Mouse (Mus musculus): ENCODE measurements around the gene Kdelr3. TPM values are rescaled to one million over a fixed set of nuclear protein-coding genes. Genes with fewer than 3 reads are reported as not detected.

Gene Kdelr3
- total and polyA plus RNA-seq, 3 experiments, result 4.3 to 14.2 (median 4.8) TPM

- H3K79me2 ChIP-seq (replicated peaks; ENCODE audit: control insufficient read depth, insufficient read depth, low read length), result no peaks in the 10 kb centered on the region
- no peak overlapping the region for H3K27ac ChIP-seq
- H3K27me3 ChIP-seq (ENCODE audit: control insufficient read depth, insufficient read depth, low read length), result no peaks in the 10 kb centered on the region
- no peak overlapping the region for H3K4me3 ChIP-seq
- TF ChIP-seq CTCF (IDR thresholded peaks at IDR 0.05) (no peak), POLR2A (IDR thresholded peaks at IDR 0.05; ENCODE audit: insufficient read depth, low read depth, low read length) (no peak), EP300 (IDR thresholded peaks at IDR 0.05; ENCODE audit: insufficient read depth, low read depth, low read length) (no peak)
- intact Hi-C loops (cut with DNase I), result no loop called here
- WGBS, result 52% methylated on average over 3 of the region's 3 CpGs
- no peaks in the 10 kb centered on the region for H3K36me3 ChIP-seq (ENCODE audit: control insufficient read depth, insufficient read depth, low read length)
- H3K9ac ChIP-seq (ENCODE audit: low read depth, low read length), result no peak overlapping the region
- no peaks in the 10 kb centered on the region for H3K4me1 ChIP-seq (ENCODE audit: control insufficient read depth, insufficient read depth, low read length)
- no peak for DNase-seq
Measured at GRCm38 (mm10) chr15:79559649-79560048, 43.4 kb downstream of the Kdelr3 start.

- TF ChIP-seq CTCF (IDR thresholded peaks at IDR 0.05) (no peak), POLR2A (IDR thresholded peaks at IDR 0.05; ENCODE audit: insufficient read depth, low read depth, low read length) (no peak), EP300 (IDR thresholded peaks at IDR 0.05; ENCODE audit: insufficient read depth, low read depth, low read length) (no peak)
- no peak for DNase-seq
- Histone ChIP-seq H3K36me3 (ENCODE audit: control insufficient read depth, insufficient read depth, low read length) (no peaks in the 10 kb centered on the region), H3K79me2 (replicated peaks; ENCODE audit: control insufficient read depth, insufficient read depth, low read length) (no peaks in the 10 kb centered on the region), H3K27ac (no peak overlapping the region; the same call in 1 of the 2 replicates), H3K4me3 (no peak overlapping the region), H3K4me1 (ENCODE audit: control insufficient read depth, insufficient read depth, low read length) (no peaks in the 10 kb centered on the region), H3K27me3 (ENCODE audit: control insufficient read depth, insufficient read depth, low read length) (no peaks in the 10 kb centered on the region), H3K9ac (ENCODE audit: low read depth, low read length) (no peak overlapping the region)
- 54% methylated on average over 9 of the region's 9 CpGs for WGBS
- intact Hi-C loops (cut with DNase I), result no loop called here
Measured at GRCm38 (mm10) chr15:79562417-79562816, 46.2 kb downstream of the Kdelr3 start.

GRCm38 (mm10) chr15:79575543-79576222, 59.5 kb downstream of the Kdelr3 start:
- TF ChIP-seq CTCF (IDR thresholded peaks at IDR 0.05) (no peak), EP300 (IDR thresholded peaks at IDR 0.05; ENCODE audit: insufficient read depth, low read depth, low read length) (no peak), POLR2A (IDR thresholded peaks at IDR 0.05; ENCODE audit: insufficient read depth, low read depth, low read length) (no peak)
- no peak for DNase-seq
- H3K79me2 ChIP-seq (replicated peaks; ENCODE audit: control insufficient read depth, insufficient read depth, low read length), result no peaks in the 10 kb centered on the region
- no peak overlapping the region for H3K9ac ChIP-seq (ENCODE audit: low read depth, low read length)
- intact Hi-C loops (cut with DNase I), result no loop called here
- 36% methylated on average over 1 of the region's 1 CpGs for WGBS
- H3K4me1 ChIP-seq (ENCODE audit: control insufficient read depth, insufficient read depth, low read length), result no peaks in the 10 kb centered on the region
- H3K4me3 ChIP-seq, result no peak overlapping the region
- H3K27ac ChIP-seq, result no peak overlapping the region
- no peaks in the 10 kb centered on the region for H3K36me3 ChIP-seq (ENCODE audit: control insufficient read depth, insufficient read depth, low read length)
- no peaks in the 10 kb centered on the region for H3K27me3 ChIP-seq (ENCODE audit: control insufficient read depth, insufficient read depth, low read length)

- Histone ChIP-seq H3K79me2 (replicated peaks; ENCODE audit: control insufficient read depth, insufficient read depth, low read length) (no peaks in the 10 kb centered on the region), H3K36me3 (ENCODE audit: control insufficient read depth, insufficient read depth, low read length) (no peaks in the 10 kb centered on the region), H3K4me3 (no peak overlapping the region), H3K27ac (no peak overlapping the region), H3K27me3 (ENCODE audit: control insufficient read depth, insufficient read depth, low read length) (no peaks in the 10 kb centered on the region), H3K4me1 (ENCODE audit: control insufficient read depth, insufficient read depth, low read length) (no peaks in the 10 kb centered on the region), H3K9ac (ENCODE audit: low read depth, low read length) (no peak overlapping the region)
- WGBS, result 90% methylated on average over 2 of the region's 2 CpGs
- DNase-seq, result no peak
- TF ChIP-seq EP300 (IDR thresholded peaks at IDR 0.05; ENCODE audit: insufficient read depth, low read depth, low read length) (no peak), CTCF (IDR thresholded peaks at IDR 0.05) (no peak), POLR2A (IDR thresholded peaks at IDR 0.05; ENCODE audit: insufficient read depth, low read depth, low read length) (no peak)
- intact Hi-C loops (cut with DNase I), result no loop called here
Measured at GRCm38 (mm10) chr15:79576947-79577346, 60.7 kb downstream of the Kdelr3 start.

Small RNA genes within 50 kb of the gene (microRNA-seq; reads per million reads assigned to microRNA genes)
- 0 reads per million in 2 experiments for gene Gm44302

Other genes starting within 250 kb of the Kdelr3 start
- under 1 TPM; 0.78 to 0.84 TPM for gene Baiap2l2, start 230.9 kb upstream of the Kdelr3 start, total RNA-seq (2021)
- gene Baiap2l2, start 230.9 kb upstream of the Kdelr3 start, polyA plus RNA-seq (2012; rRNA removed), result 0.70 and 2.9 TPM in 2 replicates
- 10 to 100 TPM; 10.7 to 11.0 TPM for gene Pla2g6, start 188.0 kb upstream of the Kdelr3 start, total RNA-seq (2021)
- gene Pla2g6, start 188.0 kb upstream of the Kdelr3 start, polyA plus RNA-seq (2012; rRNA removed), result 11.7 and 14.0 TPM in 2 replicates
- 10 to 100 TPM in 1 of 2 experiments, 1 to 10 TPM in 1; 9.3 to 13.7 TPM for gene Maff, start 169.8 kb upstream of the Kdelr3 start, total RNA-seq (2021)
- 3.4 and 4.3 TPM in 2 replicates for gene Maff, start 169.8 kb upstream of the Kdelr3 start, polyA plus RNA-seq (2012; rRNA removed)
- gene Tmem184b, start 112.8 kb upstream of the Kdelr3 start, total RNA-seq (2021), result 10 to 100 TPM; 38.7 to 42.9 TPM
- gene Tmem184b, start 112.8 kb upstream of the Kdelr3 start, polyA plus RNA-seq (2012; rRNA removed), result 83.1 and 84.2 TPM in 2 replicates
- 10 to 100 TPM; 46.5 to 48.3 TPM for gene Csnk1e, start 60.8 kb upstream of the Kdelr3 start, total RNA-seq (2021)
- gene Csnk1e, start 60.8 kb upstream of the Kdelr3 start, polyA plus RNA-seq (2012; rRNA removed), result 62.6 and 63.6 TPM in 2 replicates
- gene Kcnj4, start 11.2 kb upstream of the Kdelr3 start, total RNA-seq (2021), result 1 to 10 TPM in 1 of 2 experiments, under 1 TPM in 1; 0.50 to 1.1 TPM
- gene Kcnj4, start 11.2 kb upstream of the Kdelr3 start, polyA plus RNA-seq (2012; rRNA removed), result 0.06 and 0.21 TPM in 2 replicates
- gene Ddx17, start 30.3 kb downstream of the Kdelr3 start, total RNA-seq (2021), result 10 to 100 TPM; 77.6 to 95.1 TPM
- 122 and 219 TPM in 2 replicates for gene Ddx17, start 30.3 kb downstream of the Kdelr3 start, polyA plus RNA-seq (2012; rRNA removed)
- gene Dmc1, start 88.7 kb downstream of the Kdelr3 start, total RNA-seq (2021), result not detected
- 0.12 TPM in 1 of 2 replicates, not detected in the other for gene Dmc1, start 88.7 kb downstream of the Kdelr3 start, polyA plus RNA-seq (2012; rRNA removed)
- gene Fam227a, start 142.5 kb downstream of the Kdelr3 start, total RNA-seq (2021), result under 1 TPM; 0.75 to 0.84 TPM
- gene Fam227a, start 142.5 kb downstream of the Kdelr3 start, polyA plus RNA-seq (2012; rRNA removed), result 1.2 and 1.4 TPM in 2 replicates
- 10 to 100 TPM; 18.6 to 19.3 TPM for gene Cby1, start 142.8 kb downstream of the Kdelr3 start, total RNA-seq (2021)
- gene Cby1, start 142.8 kb downstream of the Kdelr3 start, polyA plus RNA-seq (2012; rRNA removed), result 10.1 and 13.8 TPM in 2 replicates
- gene Tomm22, start 154.4 kb downstream of the Kdelr3 start, total RNA-seq (2021), result 100 to 1,000 TPM in 1 of 2 experiments, 10 to 100 TPM in 1; 99.8 to 109 TPM
- gene Tomm22, start 154.4 kb downstream of the Kdelr3 start, polyA plus RNA-seq (2012; rRNA removed), result 57.8 and 112 TPM in 2 replicates
- 10 to 100 TPM; 22.1 to 24.9 TPM for gene Josd1, start 171.5 kb downstream of the Kdelr3 start, total RNA-seq (2021)
- 16.1 and 25.6 TPM in 2 replicates for gene Josd1, start 171.5 kb downstream of the Kdelr3 start, polyA plus RNA-seq (2012; rRNA removed)
- 10 to 100 TPM; 26.9 to 30.1 TPM for gene Gtpbp1, start 174.4 kb downstream of the Kdelr3 start, total RNA-seq (2021)
- 27.0 and 30.5 TPM in 2 replicates for gene Gtpbp1, start 174.4 kb downstream of the Kdelr3 start, polyA plus RNA-seq (2012; rRNA removed)
- gene Sun2, start 226.1 kb downstream of the Kdelr3 start, total RNA-seq (2021), result 10 to 100 TPM; 83.3 to 96.7 TPM
- 57.9 and 69.2 TPM in 2 replicates for gene Sun2, start 226.1 kb downstream of the Kdelr3 start, polyA plus RNA-seq (2012; rRNA removed)

Data from heart, adult 2 months (tissue).